Mouse (Mus musculus): ENCODE measurements around the gene Actg1.
A peak's percentile ranks its signal among the peaks of the same experiment; 100 is the strongest.

DNA sequence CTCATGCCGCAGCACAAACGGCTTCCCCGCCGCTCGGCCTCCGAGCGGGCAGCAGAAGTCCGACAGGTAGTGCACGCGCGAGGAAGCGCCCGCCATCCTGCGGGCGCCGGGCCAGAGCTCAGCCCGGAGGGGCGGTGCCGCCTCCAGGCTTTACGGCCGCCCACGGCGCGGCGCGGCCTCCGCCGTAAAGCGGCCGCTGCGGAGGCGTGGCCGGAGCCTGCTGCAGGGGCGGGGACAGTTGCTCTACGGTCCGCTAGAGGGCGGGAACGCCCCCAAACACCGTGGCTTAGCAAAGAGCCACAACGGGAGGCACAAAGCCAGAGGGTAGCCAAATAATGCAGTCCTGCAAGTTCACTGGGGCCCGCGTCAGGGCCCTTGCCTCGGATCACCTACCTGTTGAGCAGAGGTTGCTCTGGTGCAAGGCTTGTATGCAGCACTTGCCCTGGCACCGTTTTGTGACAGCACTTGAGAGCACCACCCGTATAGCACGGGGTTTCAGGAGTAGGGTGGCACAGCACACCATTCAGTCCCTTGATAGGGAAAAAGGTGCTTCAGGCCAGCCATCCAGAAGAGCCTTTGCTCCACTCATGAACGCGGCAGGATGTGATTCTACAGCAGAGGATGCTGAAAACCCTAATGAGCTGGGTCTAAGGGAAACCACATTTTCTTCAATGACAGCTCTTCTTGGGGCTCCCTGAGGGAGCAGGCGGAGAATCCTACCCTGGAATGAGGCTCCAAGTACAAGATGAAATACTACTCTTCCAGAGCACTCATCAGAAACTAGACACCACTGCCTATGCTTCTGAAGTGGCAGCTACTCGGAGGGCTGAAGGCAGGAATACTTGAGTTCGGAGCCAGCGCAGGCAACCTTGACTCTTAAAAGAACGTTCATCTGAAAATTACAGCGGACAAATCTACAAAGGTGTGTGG lies 30.5 kb upstream of the Actg1 start, which contains the start of gene Faap100:
- TF ChIP-seq CTCF (IDR thresholded peaks at IDR 0.05; ENCODE audit: control insufficient read depth, insufficient read depth, insufficient read length) (peak; percentile 55), USF1 (IDR thresholded peaks at IDR 0.05; ENCODE audit: low read depth) (no peak)
